Mouse (Mus musculus) adrenal gland, adult 2 months (tissue): ENCODE data around the gene Arfgap3. TPM values are rescaled to one million over a fixed set of nuclear protein-coding genes. Genes with fewer than 3 reads are reported as not detected.
A peak's percentile ranks its signal among the peaks of the same experiment; 100 is the strongest.

Experiments used
- DNase-seq: peaks from one replicate; pipeline ENCODE4 v3.0.0; 2021
- polyA plus RNA-seq: library from polyadenylated mRNA; depleted of rRNA; stranded (reverse); fragments of >200 nt; gene quantifications from 2 replicates; pipeline ENCODE4 v1.2.3, GENCODE M21; 2012; rRNA removed
- total RNA-seq, 2 experiments: library from RNA; stranded (reverse); gene quantifications; 2 replicates each; pipeline ENCODE4 v1.2.3; 2021

The Arfgap3 gene
- total and polyA plus RNA-seq, 3 experiments: 14.7 to 32.4 (median 23.6) TPM

DNA sequence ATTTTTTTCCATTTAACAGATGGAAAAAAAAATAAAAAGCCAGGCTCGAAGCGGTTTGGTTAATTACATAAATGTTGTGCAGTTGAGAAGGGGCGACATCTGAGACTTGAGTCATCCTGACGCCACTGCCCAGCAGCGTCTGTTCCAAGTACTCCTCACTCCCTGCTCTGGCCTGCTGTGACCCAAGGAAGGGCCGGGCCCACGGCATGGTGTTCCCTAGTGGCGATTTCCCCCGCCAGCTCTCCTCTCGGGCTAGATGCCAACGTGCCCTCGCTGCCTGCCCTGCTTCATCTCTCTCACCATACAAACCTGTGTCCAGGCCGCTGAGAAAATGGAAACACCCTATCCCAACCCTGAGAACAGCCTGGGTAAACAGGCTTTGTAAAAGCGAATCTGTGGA is 98.0 kb downstream of the Arfgap3 start:
- DNase-seq: peak; percentile 27

DNA sequence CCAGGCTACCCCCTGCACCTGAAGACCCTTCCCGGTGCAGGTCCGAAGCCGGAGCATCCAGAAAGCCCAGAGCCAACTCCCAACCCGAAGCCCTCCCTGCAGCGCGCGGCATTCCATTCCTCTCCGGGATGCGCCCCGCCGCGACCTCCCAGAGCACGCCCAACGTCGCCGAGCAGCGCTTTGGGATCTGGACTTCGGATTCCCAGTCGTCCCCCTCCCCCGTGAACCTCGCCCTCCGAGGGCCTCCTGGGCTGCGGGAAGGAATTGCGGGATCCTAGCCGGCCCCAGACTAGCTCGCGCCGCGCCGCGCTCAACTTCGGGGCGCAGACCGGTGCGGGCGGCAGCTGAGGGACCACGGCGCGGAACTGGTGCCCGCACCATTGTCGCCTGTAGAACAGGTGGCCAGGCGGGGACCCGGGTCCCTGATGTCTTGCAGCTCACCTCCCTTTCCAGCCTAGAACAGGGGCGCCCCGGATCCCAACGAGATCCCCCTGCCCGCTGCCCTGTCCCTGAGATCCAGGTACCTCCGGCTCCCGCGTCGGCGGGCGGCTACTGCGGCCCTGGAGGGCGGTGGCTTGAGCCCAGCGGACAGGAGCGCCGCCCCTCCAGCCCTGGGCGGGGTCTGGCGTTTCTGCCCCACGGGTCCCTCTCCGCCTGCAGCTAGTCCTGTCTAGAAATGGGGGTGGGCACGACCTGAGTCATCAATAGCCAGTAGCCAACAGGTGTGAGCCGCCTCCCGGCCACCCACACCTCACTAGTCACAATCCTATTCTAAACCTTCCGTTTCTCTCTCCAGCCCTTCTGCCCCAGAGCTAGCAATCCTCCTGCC is 98.7 kb downstream of the Arfgap3 start, which contains the start of gene A4galt:
Gene A4galt, minus strand, starts transcription at position 599 of the 829 bp plus-strand sequence.
- peak; percentile 63 for DNase-seq

- DNase-seq: no peak
Observed at GRCm38 (mm10) chr15:83250651-83251175, 99.3 kb downstream of the Arfgap3 start.

Other genes with a start within 250 kb of the Arfgap3 start
- gene Rrp7a, start 227.4 kb downstream of the Arfgap3 start, total RNA-seq: 100 to 1,000 TPM; 123 to 167 TPM
- 128 and 179 TPM in 2 replicates for gene Rrp7a, start 227.4 kb downstream of the Arfgap3 start, polyA plus RNA-seq
- 10 to 100 TPM; 89.7 to 96.8 TPM for gene Poldip3, start 200.9 kb downstream of the Arfgap3 start, total RNA-seq
- 43.0 and 55.4 TPM in 2 replicates for gene Poldip3, start 200.9 kb downstream of the Arfgap3 start, polyA plus RNA-seq
- 100 to 1,000 TPM; 310 to 426 TPM for gene Cyb5r3, start 177.7 kb downstream of the Arfgap3 start, total RNA-seq
- gene Cyb5r3, start 177.7 kb downstream of the Arfgap3 start, polyA plus RNA-seq: 461 and 645 TPM in 2 replicates
- 10 to 100 TPM in 1 of 2 experiments, 1 to 10 TPM in 1; 8.3 to 14.2 TPM for gene A4galt, start 98.5 kb downstream of the Arfgap3 start, total RNA-seq
- 8.8 and 22.2 TPM in 2 replicates for gene A4galt, start 98.5 kb downstream of the Arfgap3 start, polyA plus RNA-seq
- gene Pacsin2, start 114.4 kb upstream of the Arfgap3 start, total RNA-seq: 100 to 1,000 TPM in 1 of 2 experiments, 10 to 100 TPM in 1; 76.7 to 111 TPM
- 25.3 and 28.9 TPM in 2 replicates for gene Pacsin2, start 114.4 kb upstream of the Arfgap3 start, polyA plus RNA-seq
- 10 to 100 TPM in 1 of 2 experiments, 1 to 10 TPM in 1; 7.4 to 13.6 TPM for gene Ttll1, start 160.6 kb upstream of the Arfgap3 start, total RNA-seq
- 4.5 and 4.7 TPM in 2 replicates for gene Ttll1, start 160.6 kb upstream of the Arfgap3 start, polyA plus RNA-seq
- gene Bik, start 176.6 kb upstream of the Arfgap3 start, total RNA-seq: 1 to 10 TPM; 3.2 to 7.3 TPM
- 9.1 and 11.4 TPM in 2 replicates for gene Bik, start 176.6 kb upstream of the Arfgap3 start, polyA plus RNA-seq
- 100 to 1,000 TPM; 298 to 606 TPM for gene Tspo, start 213.3 kb upstream of the Arfgap3 start, total RNA-seq
- gene Tspo, start 213.3 kb upstream of the Arfgap3 start, polyA plus RNA-seq: 1,564 and 1,830 TPM in 2 replicates
- 10 to 100 TPM; 26.2 to 45.8 TPM for gene Mcat, start 213.5 kb upstream of the Arfgap3 start, total RNA-seq
- 86.0 and 113 TPM in 2 replicates for gene Mcat, start 213.5 kb upstream of the Arfgap3 start, polyA plus RNA-seq
- 10 to 100 TPM; 31.7 to 46.2 TPM for gene Ttll12, start 244.9 kb upstream of the Arfgap3 start, total RNA-seq
- gene Ttll12, start 244.9 kb upstream of the Arfgap3 start, polyA plus RNA-seq: 47.4 and 48.0 TPM in 2 replicates